Mouse (Mus musculus): ENCODE measurements around the gene Tbcb.

DNA sequence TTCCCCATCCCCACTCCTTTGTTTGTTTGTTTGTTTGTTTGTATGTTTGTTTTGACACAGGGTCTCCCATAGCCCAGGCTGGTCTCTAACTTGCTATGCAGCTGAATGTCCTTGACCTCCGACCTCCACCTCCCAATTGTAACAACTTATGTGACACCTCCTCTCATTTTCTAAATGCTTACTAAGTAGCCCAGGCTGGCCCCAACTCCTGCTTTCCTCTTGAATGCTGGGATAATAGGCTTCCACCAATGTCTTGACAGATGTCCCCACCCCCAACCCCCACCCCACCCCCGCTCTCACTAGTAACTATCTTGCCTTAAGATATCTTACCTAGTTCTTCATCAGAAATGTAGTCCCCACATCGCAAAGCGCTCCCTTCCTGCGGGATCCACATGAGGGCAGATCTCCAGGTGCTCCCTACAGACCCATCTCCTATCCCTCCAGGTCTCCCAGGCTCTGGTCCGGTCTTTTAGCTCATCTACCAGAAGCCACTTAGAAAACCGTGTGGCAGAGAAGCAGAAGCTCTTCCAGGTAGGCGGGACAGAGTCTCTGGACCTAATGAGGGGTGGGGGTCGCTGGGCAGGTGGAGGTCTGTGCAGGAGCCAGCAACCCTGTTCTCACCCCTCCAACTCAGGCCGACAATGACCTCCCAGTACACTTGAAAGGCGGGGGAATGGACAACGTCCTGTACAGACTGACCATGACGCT lies 47.3 kb downstream of the Tbcb start:
- TF ChIP-seq GATA1 (IDR thresholded peaks at IDR 0.05; ENCODE audit: borderline replicate concordance, low read length) (no peak), FLI1 (IDR thresholded peaks at IDR 0.05; ENCODE audit: low read length) (no peak)

All from megakaryocyte, embryonic 14.5 days (primary cell).